Mouse (Mus musculus): ENCODE data around the gene Brwd1.

- TF ChIP-seq MAFK (IDR thresholded peaks at IDR 0.05; ENCODE audit: insufficient read depth, low read depth, low read length) (no peak), ZC3H11A (IDR thresholded peaks at IDR 0.05; ENCODE audit: borderline replicate concordance, low read depth, low read length) (no peak), ZNF384 (IDR thresholded peaks at IDR 0.05; ENCODE audit: low read depth, low read length) (no peak), HCFC1 (IDR thresholded peaks at IDR 0.05; ENCODE audit: borderline replicate concordance, insufficient read depth, low read length) (peak; percentile 48; the same call in 1 of the 2 replicates)
These were observed 44.9 kb upstream of the Brwd1 start for GRCm38 (mm10) chr16:96127288-96127656.
